Mouse (Mus musculus): ENCODE results near the gene Rerg. TPM values are rescaled to one million over a fixed set of nuclear protein-coding genes. Genes with fewer than 3 reads are reported as not detected.
A peak's percentile ranks its signal among the peaks of the same experiment; 100 is the strongest.

Rerg gene
- total RNA-seq (2017) = not detected in 3 replicates

GRCm38 (mm10) chr6:137170226-137170625 is at the start of gene Rerg:
TSS of gene Rerg (minus strand) at chr6:137170497.
- ATAC-seq (replicated peaks; ENCODE audit: insufficient number of reproducible peaks, low FRiP score, low TSS enrichment, poor library complexity, severe bottlenecking) = no peak

- ATAC-seq (replicated peaks; ENCODE audit: insufficient number of reproducible peaks, low FRiP score, low TSS enrichment, poor library complexity, severe bottlenecking) = no peak
Measured at GRCm38 (mm10) chr6:137217841-137218463, 47.7 kb upstream of the Rerg start.

- ATAC-seq (replicated peaks; ENCODE audit: insufficient number of reproducible peaks, low FRiP score, low TSS enrichment, poor library complexity, severe bottlenecking) = no peak
Measured at GRCm38 (mm10) chr6:137211441-137211840, 41.1 kb upstream of the Rerg start.

- ATAC-seq (replicated peaks; ENCODE audit: insufficient number of reproducible peaks, low FRiP score, low TSS enrichment, poor library complexity, severe bottlenecking) = no peak
Measured at GRCm38 (mm10) chr6:137210991-137211390, 40.7 kb upstream of the Rerg start.

- no peak for ATAC-seq (replicated peaks; ENCODE audit: insufficient number of reproducible peaks, low FRiP score, low TSS enrichment, poor library complexity, severe bottlenecking)
Measured at GRCm38 (mm10) chr6:137209992-137210391, 39.7 kb upstream of the Rerg start.

- ATAC-seq (replicated peaks; ENCODE audit: insufficient number of reproducible peaks, low FRiP score, low TSS enrichment, poor library complexity, severe bottlenecking) = no peak
Measured at GRCm38 (mm10) chr6:137207126-137207525, 36.8 kb upstream of the Rerg start.

GRCm38 (mm10) chr6:137205662-137206400 is 35.5 kb upstream of the Rerg start:
- no peak for ATAC-seq (replicated peaks; ENCODE audit: insufficient number of reproducible peaks, low FRiP score, low TSS enrichment, poor library complexity, severe bottlenecking)

- ATAC-seq (replicated peaks; ENCODE audit: insufficient number of reproducible peaks, low FRiP score, low TSS enrichment, poor library complexity, severe bottlenecking) = no peak
Measured at GRCm38 (mm10) chr6:137202661-137203060, 32.4 kb upstream of the Rerg start.

- ATAC-seq (replicated peaks; ENCODE audit: insufficient number of reproducible peaks, low FRiP score, low TSS enrichment, poor library complexity, severe bottlenecking) = no peak
Measured at GRCm38 (mm10) chr6:137201578-137201977, 31.3 kb upstream of the Rerg start.

- no peak for ATAC-seq (replicated peaks; ENCODE audit: insufficient number of reproducible peaks, low FRiP score, low TSS enrichment, poor library complexity, severe bottlenecking)
Measured at GRCm38 (mm10) chr6:137201166-137201565, 30.9 kb upstream of the Rerg start.

- 0 out of 2 replicates have a peak, but pooled peaks have one; percentile 43 for ATAC-seq (replicated peaks; ENCODE audit: insufficient number of reproducible peaks, low FRiP score, low TSS enrichment, poor library complexity, severe bottlenecking)
Measured at GRCm38 (mm10) chr6:137192063-137192462, 21.8 kb upstream of the Rerg start.

GRCm38 (mm10) chr6:137191026-137191425 is 20.7 kb upstream of the Rerg start:
- no peak for ATAC-seq (replicated peaks; ENCODE audit: insufficient number of reproducible peaks, low FRiP score, low TSS enrichment, poor library complexity, severe bottlenecking)

- no peak for ATAC-seq (replicated peaks; ENCODE audit: insufficient number of reproducible peaks, low FRiP score, low TSS enrichment, poor library complexity, severe bottlenecking)
Measured at GRCm38 (mm10) chr6:137190577-137190976, 20.3 kb upstream of the Rerg start.

GRCm38 (mm10) chr6:137188375-137188926 is 18.2 kb upstream of the Rerg start:
- ATAC-seq (replicated peaks; ENCODE audit: insufficient number of reproducible peaks, low FRiP score, low TSS enrichment, poor library complexity, severe bottlenecking) = no peak

GRCm38 (mm10) chr6:137187426-137187825 is 17.1 kb upstream of the Rerg start:
- ATAC-seq (replicated peaks; ENCODE audit: insufficient number of reproducible peaks, low FRiP score, low TSS enrichment, poor library complexity, severe bottlenecking) = no peak

GRCm38 (mm10) chr6:137180636-137181035 is 10.3 kb upstream of the Rerg start:
- no peak for ATAC-seq (replicated peaks; ENCODE audit: insufficient number of reproducible peaks, low FRiP score, low TSS enrichment, poor library complexity, severe bottlenecking)

- no peak for ATAC-seq (replicated peaks; ENCODE audit: insufficient number of reproducible peaks, low FRiP score, low TSS enrichment, poor library complexity, severe bottlenecking)
Measured at GRCm38 (mm10) chr6:137180115-137180514, 9.8 kb upstream of the Rerg start.

- no peak for ATAC-seq (replicated peaks; ENCODE audit: insufficient number of reproducible peaks, low FRiP score, low TSS enrichment, poor library complexity, severe bottlenecking)
Measured at GRCm38 (mm10) chr6:137179026-137179425, 8.7 kb upstream of the Rerg start.

- no peak for ATAC-seq (replicated peaks; ENCODE audit: insufficient number of reproducible peaks, low FRiP score, low TSS enrichment, poor library complexity, severe bottlenecking)
Measured at GRCm38 (mm10) chr6:137170646-137171045, 349 bp upstream of the Rerg start.
